Mouse (Mus musculus) C2C12 (cell line): ENCODE data around the gene Trio.

ENCODE experiments used
- CTCF ChIP-seq: IDR thresholded peaks from one replicate; pipeline ENCODE4 v1.5.1; 2011; ENCODE audit not compliant: control insufficient read depth, insufficient read depth, insufficient read length
- FOSL1 ChIP-seq: IDR thresholded peaks from one replicate; pipeline ENCODE4 v1.8.0; 2011; ENCODE audit warnings: mild to moderate bottlenecking, low read length; ENCODE audit not compliant: poor library complexity, insufficient read depth, severe bottlenecking
- MAX ChIP-seq: IDR thresholded peaks from one replicate; pipeline ENCODE4 v1.6.1; 2011; ENCODE audit warnings: mild to moderate bottlenecking, control low read depth
- MYOD1 ChIP-seq: IDR thresholded peaks from one replicate; pipeline ENCODE4 v1.6.1; 2011; ENCODE audit warnings: low read depth; ENCODE audit not compliant: control insufficient read depth, insufficient read length

- TF ChIP-seq CTCF: no peak
- TF ChIP-seq MYOD1: no peak
- TF ChIP-seq FOSL1: no peak
- TF ChIP-seq MAX: peak; percentile 85
These were observed 243.1 kb downstream of the Trio start for GRCm38 (mm10) chr15:27782383-27783036.
